Mouse (Mus musculus) c-Kit-positive CD71-positive TER-119-negative erythroid progenitor cells, embryonic 14.5 days (primary cell): ENCODE results near the gene Epha2.

Source experiments
- DNase-seq: peaks from one replicate; pipeline ENCODE4 v3.0.0-alpha.2; 2013; ENCODE audit warnings: low read depth

Gene Epha2

DNA sequence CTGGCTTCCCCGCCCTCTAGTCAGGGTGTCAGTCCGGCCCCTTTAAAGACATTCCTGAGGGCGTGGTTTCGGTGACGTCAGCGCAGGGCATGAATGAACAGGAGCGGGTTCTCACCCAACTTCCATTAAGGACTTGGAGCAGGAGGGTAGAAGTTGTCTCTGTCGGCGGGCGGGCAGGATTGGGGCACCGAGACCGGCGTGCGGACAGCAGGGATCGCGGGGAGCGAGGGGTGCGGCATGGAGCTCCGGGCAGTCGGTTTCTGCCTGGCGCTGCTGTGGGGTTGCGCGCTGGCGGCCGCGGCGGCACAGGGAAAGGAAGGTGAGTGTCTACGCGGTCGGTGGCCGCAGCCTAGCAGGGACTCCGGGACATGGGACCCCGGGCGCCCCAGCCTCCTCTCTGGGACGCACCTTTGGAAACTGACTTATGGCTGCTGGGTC lies at the start of gene Epha2:
Epha2 (plus strand) TSS at position 125 of the 438 bp plus-strand sequence.
- DNase-seq, result peak; percentile 14

DNA sequence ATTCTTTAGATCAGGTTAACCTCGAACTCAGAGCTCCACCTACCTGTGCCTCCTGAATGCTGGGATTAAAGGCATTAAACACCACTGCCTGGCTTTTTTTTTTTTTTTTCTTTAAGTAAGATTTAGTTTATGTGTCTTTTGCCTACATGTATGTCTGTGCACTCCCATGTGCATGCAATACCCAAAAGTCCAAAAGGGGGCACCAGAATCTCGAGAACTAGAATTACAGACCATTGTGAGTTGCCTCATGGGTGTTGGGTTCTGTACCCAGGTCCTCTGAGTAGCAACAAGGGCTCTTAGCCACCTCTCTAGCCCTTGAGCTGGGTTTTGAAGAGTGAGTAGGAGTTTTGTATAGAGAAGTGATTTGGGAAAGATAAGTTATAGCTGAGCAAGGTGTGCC lies 48.4 kb upstream of the Epha2 start:
- DNase-seq, result no peak

DNA sequence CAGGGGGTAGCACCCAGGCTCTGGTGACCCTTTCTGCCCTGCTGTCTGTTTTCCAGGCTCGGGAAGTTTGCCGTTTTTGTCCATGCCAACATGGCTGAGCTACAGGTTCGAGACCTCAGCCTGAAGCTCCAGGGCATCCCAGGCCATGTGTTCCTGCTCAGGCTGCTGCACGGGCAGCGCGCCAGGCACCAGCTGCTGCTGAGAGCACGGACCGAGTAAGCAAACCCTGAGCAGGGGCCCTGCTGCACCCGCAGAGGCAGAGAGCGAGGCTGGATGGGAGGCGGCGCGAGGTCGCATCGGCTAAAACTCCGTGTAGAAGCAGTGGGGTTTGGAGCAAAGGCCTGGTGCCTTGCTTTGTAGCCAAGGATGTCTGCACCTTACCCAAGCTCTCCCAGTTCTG lies 46.8 kb upstream of the Epha2 start:
- DNase-seq, result no peak

DNA sequence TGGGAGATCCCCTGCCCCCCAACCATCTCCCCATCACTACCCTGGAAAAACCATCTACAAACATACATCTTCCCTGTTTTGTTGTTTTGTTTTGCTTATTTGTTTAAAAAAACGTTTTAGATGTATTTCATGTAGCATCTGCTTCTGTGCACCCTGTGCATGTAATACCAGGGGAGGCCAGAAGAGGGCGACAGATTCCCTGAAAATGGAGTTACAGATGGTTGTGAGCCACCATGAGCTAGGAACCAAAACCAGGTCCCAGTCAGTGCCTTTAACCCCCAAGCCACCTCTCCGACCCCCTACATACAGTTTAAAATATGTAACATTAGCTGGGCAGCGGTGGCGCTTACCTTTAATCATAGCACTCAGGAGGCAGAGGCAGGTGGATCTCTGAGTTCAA lies 43.6 kb upstream of the Epha2 start:
- DNase-seq, result no peak

DNA sequence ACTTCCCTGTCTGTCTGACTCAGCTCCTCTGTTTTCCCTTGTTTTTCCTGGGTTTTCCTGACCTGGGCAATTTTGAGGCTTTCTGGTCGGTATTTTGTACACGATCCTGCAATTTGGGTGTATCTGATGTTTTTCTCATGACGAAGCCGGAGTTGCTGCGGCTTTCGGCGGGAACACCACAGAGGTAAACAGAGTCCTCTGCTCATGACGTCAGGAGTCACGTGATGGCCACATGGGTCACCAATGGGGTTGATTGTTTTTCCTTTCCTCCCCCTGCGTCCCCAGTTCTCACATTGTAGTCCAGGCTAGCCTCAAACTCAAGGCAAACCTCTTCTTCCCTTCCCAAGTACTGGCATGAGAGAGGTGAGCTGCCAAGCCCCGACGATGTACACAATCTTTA lies 41.6 kb upstream of the Epha2 start:
- no peak for DNase-seq

DNA sequence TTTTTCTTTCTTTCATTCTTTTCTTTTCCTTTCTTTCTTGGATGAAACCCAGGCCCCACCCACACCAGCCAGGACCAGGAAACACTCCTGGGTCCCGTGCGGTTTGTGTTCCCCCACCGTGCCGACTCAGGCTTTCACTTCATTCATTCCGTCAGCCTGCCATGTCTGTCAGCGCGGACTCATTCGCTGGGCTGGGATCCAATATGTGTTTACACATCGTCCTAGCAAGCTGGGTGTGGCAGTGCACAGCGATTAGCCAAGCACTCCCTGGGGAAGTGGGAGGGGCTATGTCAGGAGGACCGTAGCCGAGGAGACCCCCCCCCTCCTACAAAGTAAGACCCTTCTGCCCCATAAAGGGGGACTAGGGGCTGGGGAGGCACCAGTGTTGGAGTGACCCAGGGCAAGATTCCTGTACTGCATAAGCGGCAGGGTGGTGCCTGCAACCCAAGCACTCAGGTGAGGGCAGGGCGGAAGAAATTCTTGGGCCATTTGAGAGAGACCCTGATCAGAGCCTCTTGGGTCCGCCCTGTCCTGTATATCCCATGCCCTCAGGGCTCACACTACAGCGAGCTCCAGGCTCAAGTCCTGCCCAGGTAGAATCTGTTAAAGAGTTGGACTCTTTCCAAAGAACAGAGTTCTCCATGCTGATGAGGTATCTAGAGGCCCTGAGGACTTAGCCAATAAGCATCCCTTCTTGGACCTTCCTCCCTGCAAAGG lies 40.9 kb upstream of the Epha2 start:
- no peak for DNase-seq

DNA sequence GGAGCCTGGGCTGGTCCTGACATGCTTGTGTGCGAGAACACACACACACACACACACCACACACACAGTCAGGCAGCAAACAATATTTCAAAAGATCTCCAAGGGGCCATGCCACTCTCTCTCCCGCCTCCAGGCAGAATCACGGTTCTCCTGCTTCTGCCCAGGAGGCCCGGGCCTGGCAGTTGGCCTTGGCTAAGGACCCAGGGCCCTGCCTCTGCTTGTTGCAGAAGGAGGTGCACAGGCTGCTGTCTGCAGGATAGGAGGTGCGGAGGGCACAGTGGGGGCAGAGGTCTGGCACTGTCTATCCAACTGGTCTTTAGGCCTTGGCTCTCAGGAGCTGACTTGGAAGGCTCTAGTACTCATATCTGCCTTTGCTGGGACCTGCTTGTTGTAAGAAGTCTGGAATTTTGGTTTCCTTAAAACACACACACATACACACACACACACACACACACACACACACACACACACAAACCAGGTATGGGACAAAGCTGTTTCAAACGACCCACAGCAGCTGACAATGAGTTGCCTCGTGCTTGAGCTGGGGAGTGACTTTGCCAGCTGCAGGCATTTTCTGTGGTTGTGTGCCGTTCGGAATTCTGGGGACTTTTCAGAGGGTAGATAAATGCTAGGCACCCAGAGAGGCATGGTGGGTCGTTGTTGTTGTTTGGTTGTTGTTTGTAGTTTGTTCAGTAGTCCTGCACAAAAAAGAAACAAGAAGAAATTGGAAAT lies 38.0 kb upstream of the Epha2 start:
- DNase-seq, result no peak

DNA sequence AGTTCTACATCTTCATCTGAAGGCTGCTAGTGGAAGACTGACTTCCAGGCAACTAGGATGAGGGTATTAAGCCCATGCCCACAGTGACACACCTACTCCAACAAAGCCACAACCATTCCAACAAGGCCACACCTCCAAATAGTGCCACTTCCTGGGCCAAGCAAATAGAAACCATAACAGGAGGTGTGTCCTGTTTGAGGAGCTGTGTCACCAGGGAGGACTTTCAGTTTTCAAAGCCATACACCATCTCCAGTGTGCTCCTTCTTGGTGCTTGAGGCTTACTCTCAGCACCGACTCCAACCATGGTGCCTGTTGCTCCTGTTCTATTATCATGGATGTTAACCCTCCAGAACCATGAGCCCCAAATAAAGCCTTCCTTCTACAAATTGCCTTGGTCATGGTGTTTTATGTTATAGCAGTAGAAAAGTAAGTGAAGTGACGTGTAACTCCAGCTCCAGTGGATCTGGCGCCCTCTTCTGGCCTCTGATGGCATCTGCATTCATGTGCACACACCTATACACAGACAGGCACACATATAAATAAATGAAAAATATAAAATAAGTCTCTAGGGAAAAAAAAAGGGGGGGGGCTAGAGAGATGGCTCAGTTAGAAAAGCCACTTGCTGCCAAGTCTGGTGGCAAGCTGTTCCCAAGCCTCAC lies 34.9 kb upstream of the Epha2 start:
- no peak for DNase-seq

DNA sequence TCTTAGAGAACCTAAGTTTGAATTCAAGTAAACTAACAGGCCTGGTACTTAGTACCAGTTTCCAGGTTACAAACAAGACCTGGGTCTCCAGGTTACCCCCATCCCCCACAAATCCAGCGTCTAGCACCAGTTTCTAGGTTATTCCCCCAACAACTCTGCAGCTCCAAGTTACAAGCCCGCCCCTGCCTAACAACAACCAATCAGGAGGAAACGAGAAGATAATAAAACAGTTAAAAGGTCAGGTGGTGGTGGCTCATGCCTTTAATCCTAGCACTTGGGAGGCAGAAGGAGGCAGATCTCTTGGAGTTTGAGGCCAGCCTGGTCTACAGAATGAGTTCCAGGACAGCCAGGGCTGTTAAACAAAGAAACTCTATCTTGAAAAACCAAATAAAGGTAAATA lies 33.8 kb upstream of the Epha2 start:
- DNase-seq, result no peak

DNA sequence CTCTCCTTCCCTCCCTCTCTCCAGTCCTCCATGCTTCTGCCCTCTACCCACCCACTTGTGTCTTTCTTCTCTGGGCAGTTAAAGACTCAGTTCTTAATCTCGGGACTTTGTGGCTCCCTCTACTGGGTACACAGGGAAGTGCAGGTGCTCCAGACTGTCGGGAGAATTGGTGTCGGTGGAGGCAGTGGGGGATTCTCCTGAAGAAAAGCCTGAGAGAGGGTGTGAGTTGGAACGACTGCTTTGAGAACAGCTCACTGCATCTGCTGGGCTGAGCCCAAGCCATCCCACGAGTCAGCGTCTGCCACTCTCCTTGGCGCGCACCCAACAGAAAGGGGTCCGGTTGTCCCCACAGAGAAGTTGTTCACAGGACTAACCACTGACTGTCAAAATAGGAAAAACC lies 33.2 kb upstream of the Epha2 start:
- DNase-seq, result peak; percentile 36

DNA sequence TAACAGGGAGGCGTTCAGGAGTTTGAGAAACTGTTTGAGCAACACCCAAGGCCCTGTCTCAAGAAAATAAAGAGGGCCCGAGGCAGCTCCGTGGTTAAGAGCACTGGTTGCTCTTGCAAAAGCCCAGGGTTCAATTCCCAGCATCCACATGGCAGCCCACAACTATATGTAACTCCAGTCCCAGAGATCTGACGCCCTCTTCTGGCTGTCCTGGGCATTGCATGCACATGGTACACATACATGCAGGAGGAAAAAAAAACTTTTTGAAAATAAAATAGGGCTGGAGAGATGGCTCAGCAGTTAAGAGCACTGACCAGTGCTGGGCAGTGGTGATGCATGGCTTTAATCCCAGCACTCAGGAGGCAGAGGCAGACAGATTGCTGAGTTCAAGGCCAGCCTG lies 32.7 kb upstream of the Epha2 start:
- DNase-seq, result no peak

DNA sequence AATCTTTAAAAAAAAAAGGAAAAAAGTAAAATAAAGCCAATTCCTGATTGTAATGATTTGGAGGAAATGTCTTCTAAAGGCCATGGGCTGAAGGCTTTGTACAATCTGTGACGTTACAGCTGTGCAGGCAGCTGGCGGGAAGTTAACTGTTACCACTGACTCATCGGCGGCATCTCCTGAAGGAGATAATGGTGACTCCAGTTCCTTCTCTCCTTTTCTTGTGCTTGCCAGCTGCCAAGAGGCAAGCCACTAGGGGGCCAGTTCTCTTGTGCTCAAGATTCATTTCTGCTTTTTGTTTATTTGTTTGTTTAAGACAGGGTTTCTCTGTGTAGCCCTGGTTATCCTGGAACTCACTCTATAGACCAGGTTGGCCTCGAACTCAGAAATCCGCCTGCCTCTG lies 32.0 kb upstream of the Epha2 start:
- DNase-seq, result no peak

DNA sequence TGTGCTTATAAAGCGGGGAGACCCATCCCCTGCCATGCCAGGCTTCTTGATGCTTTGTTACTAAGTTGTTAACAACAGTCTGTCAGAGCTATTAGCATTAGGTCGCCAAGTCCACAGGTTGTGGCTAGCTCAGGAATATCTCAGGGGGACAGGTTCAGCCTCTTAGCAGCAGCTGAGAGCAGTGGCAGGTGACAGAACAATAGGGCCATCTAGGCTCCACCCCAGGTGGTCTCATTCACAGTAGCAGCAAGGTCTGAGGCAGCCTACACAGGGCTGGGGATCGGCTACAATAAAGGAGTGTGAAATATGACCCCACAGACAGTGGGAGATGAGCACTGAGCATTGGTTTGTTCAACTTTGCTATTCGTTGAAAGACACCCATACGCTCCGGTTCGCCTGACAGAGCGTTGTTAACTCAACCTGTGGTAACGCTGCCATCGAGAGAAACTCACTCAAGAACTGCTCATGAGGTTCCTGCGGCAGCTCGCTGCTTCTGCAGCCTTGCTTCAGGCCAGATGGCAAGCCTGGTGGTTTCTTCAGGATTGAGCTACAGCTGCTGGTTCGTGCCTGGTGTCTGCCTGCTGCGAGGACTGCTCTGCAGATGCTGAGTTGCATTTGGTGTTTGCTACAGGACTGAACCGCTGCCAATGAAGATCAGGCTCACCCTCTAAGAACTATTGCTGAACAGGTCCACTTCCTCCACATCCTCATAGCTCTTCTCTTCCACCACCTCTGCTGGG lies 30.7 kb upstream of the Epha2 start:
- no peak for DNase-seq

DNA sequence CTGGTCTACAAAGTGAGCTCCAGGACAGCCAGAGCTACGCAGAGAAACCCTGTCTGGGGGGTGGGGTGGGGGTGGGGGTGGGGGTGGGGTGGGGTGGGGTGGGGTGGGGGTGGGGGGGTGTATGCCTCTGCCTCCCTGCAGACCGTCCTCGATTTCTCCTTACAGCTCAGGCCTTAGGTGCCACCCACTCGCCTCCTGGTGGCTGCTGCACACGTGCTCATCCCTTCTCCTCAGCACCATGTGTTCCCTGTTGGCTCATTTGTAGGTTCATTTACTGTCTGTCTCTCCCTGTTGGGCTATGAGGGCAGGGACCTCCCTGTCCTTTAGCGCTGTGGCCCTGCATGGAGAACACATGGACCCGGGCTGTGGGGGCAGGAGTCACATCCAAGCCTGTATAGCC lies 29.8 kb upstream of the Epha2 start:
- DNase-seq, result no peak

DNA sequence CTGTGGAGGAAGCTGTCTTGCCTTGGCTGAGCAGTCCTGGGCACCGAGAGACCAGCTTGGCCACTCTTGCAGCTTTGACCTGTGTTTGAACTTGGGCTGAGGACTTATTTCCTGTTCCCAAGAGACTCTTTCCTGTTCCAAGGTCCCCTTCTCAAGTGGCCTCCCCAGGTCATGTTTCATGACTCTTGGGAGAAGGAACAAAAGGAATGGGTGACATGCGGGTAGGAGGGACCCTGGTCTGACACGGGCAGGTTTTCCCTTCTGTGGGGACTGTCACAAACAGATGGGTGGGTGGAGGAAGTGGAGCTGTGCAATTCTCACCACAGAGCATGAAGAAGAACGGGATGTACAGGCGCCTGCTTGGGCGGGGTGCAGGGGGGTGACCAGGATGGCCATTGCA lies 29.3 kb upstream of the Epha2 start:
- DNase-seq, result no peak

DNA sequence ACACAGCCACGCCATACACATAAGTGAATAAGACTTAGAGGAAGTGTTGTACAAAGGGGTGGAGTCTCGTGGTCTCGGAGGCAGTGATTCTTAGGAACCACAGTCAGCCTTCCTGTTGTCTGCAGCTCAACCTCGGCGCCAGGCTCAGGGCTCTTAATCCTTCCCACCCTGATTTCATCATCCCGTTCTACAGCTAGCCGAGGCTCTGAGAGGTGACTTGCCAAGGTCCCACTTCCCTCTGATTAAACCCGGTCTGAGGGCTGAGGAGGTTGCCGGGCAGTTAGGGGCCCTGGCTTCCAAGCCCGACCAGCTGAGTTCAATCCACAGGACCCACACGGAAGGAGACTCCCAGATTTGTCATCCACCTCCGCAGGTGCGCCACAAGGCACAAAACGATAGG lies 28.2 kb upstream of the Epha2 start:
- DNase-seq, result no peak

DNA sequence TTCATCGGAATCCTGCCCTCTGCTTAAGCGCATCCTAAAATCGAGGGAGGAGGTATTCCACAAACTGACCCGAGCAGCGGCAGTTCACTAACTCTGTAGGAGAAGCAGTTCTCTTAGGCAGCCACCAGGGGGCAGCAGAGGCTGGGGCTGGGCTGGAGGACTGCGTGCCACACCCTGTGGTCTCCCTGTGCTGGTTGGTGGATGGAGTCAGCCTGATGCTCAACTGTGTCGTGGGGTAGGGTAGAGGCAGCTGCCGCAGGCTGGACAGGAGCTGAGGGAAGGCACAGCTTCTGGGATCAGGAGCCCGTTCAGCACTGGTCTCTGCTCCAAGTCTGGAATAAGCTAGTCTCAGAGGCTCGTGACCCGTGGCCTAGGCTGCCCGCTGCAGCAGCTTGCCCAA lies 27.7 kb upstream of the Epha2 start:
- DNase-seq, result peak; percentile 34

DNA sequence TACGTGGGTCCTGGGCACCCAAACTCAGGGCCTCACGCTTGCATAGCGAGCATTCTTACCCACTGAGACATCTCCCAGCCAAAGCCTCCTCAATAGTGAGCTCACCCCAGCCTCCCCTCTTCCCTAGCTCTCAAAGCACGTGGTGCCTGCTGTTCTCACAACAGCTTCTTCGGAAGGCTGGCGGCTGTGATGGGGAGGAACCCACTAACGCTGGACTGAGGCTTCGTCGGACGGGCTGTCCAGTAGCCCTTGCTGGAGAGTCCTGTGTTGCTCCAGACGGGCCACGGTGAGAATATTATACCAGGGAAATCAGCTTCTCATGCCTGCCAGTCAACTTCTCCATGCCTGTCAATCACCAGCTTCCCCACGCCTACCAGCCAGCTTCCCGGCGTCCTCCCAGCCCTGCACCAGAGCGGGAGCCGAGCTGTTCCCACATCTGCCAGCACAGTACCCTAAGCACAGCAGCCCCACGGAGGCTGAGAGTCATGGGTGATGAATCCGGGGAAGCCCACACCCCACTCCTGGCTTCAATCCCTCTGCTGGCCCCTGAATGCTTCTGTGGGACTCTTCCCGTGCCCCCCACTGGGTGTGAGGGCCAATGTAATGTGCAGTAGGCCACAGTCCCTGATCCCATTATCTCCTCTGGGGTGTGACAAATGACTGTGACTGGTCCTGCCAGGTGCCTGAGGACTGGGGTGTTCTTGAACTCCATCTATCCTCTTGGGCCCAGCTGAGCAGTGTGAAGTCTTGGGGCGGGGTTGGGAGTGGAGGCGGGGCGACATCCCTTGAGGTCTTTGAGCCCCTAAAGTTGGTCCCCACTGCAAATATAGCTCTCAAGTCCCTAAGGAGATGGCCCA lies 26.3 kb upstream of the Epha2 start:
- DNase-seq, result no peak

DNA sequence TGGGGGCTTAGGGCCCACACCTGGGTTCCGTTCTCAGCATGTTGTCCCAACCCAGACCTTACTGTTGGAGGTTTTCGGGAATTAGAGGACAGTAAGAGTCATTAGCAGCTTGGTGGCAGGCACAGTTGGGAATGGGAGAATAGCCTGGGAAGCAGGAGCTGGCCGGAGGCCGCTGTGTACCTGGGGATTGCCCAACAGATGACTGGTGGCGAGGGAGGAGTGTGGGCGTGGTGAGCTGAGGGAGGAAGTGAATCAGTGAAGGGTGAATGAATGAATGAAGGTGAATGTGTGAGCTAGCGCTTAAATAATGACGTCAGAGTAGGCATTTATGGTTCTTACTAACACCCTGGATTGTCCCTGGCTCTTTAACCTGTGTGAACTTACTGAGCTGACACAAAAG lies 23.9 kb upstream of the Epha2 start:
- no peak for DNase-seq

DNA sequence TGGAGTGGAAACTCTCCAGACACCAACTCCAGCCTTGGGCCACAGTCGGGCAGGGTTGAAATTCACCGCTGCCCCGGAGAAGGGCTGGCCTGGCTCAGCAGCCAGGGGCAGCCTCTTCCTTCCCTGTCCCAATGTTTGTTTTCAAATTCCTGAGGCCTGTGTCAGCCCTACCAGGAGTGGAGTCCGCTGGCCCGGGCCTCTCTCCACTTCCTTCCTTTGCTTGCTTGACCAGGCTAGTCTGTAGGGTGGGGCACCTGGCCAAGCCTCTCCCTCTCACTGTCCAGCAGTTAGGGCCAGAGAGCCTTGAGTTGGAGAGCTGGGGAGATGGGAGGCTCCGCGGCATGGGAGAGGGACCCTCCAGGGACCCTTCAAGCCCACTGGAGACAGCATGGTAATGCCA lies 22.9 kb upstream of the Epha2 start:
- no peak for DNase-seq

DNA sequence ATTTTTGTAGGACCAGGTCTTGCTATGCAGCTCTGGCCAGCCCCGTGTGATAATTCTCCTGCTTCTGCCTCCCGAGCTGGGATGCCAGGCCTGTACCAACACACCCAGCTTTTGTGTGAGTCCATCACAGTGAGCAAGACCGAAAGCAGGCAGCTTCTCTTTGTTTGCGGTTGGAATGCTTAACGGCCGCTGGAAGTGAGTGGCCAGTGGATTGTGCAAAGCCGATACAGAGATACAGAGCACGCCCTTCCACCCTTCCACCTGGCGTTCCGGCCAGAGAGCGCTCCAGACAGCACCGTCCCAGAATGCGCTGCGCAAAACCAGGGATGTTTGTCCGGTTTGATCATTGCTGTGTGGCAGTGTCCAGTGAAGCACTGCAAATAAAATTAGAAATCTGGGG lies 21.7 kb upstream of the Epha2 start:
- DNase-seq, result no peak

DNA sequence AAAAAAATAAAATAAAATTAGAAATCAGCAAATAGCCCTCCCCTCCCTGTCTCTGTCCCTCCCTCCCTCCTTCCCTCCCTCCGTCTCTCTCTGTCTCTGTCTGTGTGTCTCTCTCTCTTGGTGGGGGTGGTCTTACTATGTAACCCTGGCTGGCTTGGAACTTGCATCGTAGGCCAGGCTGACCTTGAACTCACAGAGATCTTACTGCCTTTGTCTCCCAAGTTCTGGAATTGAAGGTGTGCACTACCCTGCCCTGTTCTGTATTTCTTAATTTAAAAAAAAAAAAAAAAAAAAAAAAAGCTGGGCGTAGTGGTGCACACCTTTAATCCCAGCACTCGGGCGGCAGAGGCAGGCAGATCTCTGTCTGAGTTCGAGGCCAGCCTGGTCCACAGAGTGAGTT lies 21.3 kb upstream of the Epha2 start:
- no peak for DNase-seq
